Mouse (Mus musculus) cerebellum, adult 2 months (tissue): ENCODE data around the gene Agrp.

Source experiments
- CTCF ChIP-seq: fragments of 200-500 bp; IDR thresholded peaks from 2 replicates; pipeline ENCODE4 v1.5.1; 2011; ENCODE audit warnings: low read depth, mild to moderate bottlenecking, control low read depth, low read length, moderate library complexity, borderline replicate concordance; ENCODE audit not compliant: insufficient read depth
- POLR2A ChIP-seq: fragments of 200-500 bp; IDR thresholded peaks from 2 replicates; pipeline ENCODE4 v1.6.1; 2011; ENCODE audit warnings: low read length, control low read depth, borderline replicate concordance; ENCODE audit not compliant: insufficient read depth

GRCm38 (mm10) chr8:105609355-105609754 lies 27.8 kb downstream of the Agrp start:
- TF ChIP-seq POLR2A (no peak), CTCF (no peak)
